Mouse (Mus musculus): ENCODE data around the gene Scrn3. TPM values are rescaled to one million over a fixed set of nuclear protein-coding genes. Genes with fewer than 3 reads are reported as not detected.
A peak's percentile ranks its signal among the peaks of the same experiment; 100 is the strongest.

Gene Scrn3
- polyA plus RNA-seq, 1 experiment from 2014 or later: 12.4 TPM

- Histone ChIP-seq H3K27ac (replicated peaks) (peak overlapping the region; percentile 78), H3K27me3 (ENCODE audit: low read depth, poor library complexity, severe bottlenecking) (peaks cover 95% of the 10 kb centered on the region), H3K9me3 (replicated peaks) (no peaks in the 10 kb centered on the region), H3K36me3 (no peaks in the 10 kb centered on the region), H3K4me1 (peaks cover 70% of the 10 kb centered on the region), H3K4me3 (peak overlapping the region; percentile 47)
- DNase-seq (ENCODE audit: low spot score): peak; percentile 91
- WGBS: under 1% methylated on average over 20 of the region's 20 CpGs
Measured at GRCm38 (mm10) chr2:73278131-73278854, 34.1 kb upstream of the Scrn3 start.

- Histone ChIP-seq H3K4me1 (peaks cover 64% of the 10 kb centered on the region), H3K27ac (replicated peaks) (peak overlapping the region; percentile 73), H3K9me3 (replicated peaks) (no peaks in the 10 kb centered on the region), H3K36me3 (no peaks in the 10 kb centered on the region), H3K27me3 (ENCODE audit: low read depth, poor library complexity, severe bottlenecking) (peaks cover 90% of the 10 kb centered on the region), H3K4me3 (peak overlapping the region; percentile 47)
- 1% methylated on average over 17 of the region's 17 CpGs for WGBS
- no peak for DNase-seq (ENCODE audit: low spot score)
Measured at GRCm38 (mm10) chr2:73278869-73279268, 33.5 kb upstream of the Scrn3 start.

GRCm38 (mm10) chr2:73279271-73280038 is 32.9 kb upstream of the Scrn3 start:
- Histone ChIP-seq H3K4me1 (peaks cover 59% of the 10 kb centered on the region), H3K4me3 (peak overlapping the region; percentile 47), H3K27ac (replicated peaks) (peak overlapping the region; percentile 73), H3K27me3 (ENCODE audit: low read depth, poor library complexity, severe bottlenecking) (peaks cover 84% of the 10 kb centered on the region), H3K9me3 (replicated peaks) (no peaks in the 10 kb centered on the region), H3K36me3 (no peaks in the 10 kb centered on the region)
- under 1% methylated on average over 31 of the region's 31 CpGs for WGBS
- DNase-seq (ENCODE audit: low spot score): peak; percentile 44

- peak; percentile 49 for DNase-seq (ENCODE audit: low spot score)
- H3K36me3 ChIP-seq: no peaks in the 10 kb centered on the region
- H3K27ac ChIP-seq (replicated peaks): 0 out of 2 replicates have a peak overlapping the region, but pooled peaks have one; percentile 19
- H3K27me3 ChIP-seq (ENCODE audit: low read depth, poor library complexity, severe bottlenecking): peaks cover 73% of the 10 kb centered on the region
- H3K4me1 ChIP-seq: peaks cover 54% of the 10 kb centered on the region
- no peaks in the 10 kb centered on the region for H3K9me3 ChIP-seq (replicated peaks)
- H3K4me3 ChIP-seq: peak overlapping the region; percentile 31
- under 1% methylated on average over 33 of the region's 33 CpGs for WGBS
Measured at GRCm38 (mm10) chr2:73280356-73281047, 31.9 kb upstream of the Scrn3 start.

- H3K27ac ChIP-seq (replicated peaks): no peak overlapping the region
- H3K27me3 ChIP-seq (ENCODE audit: low read depth, poor library complexity, severe bottlenecking): peaks cover 67% of the 10 kb centered on the region
- no peaks in the 10 kb centered on the region for H3K36me3 ChIP-seq
- WGBS: 8% methylated on average over 22 of the region's 22 CpGs
- peak overlapping the region; percentile 31 for H3K4me3 ChIP-seq
- H3K9me3 ChIP-seq (replicated peaks): no peaks in the 10 kb centered on the region
- DNase-seq (ENCODE audit: low spot score): peak; percentile 48
- H3K4me1 ChIP-seq: peaks cover 51% of the 10 kb centered on the region
Measured at GRCm38 (mm10) chr2:73281048-73281661, 31.2 kb upstream of the Scrn3 start.

DNA sequence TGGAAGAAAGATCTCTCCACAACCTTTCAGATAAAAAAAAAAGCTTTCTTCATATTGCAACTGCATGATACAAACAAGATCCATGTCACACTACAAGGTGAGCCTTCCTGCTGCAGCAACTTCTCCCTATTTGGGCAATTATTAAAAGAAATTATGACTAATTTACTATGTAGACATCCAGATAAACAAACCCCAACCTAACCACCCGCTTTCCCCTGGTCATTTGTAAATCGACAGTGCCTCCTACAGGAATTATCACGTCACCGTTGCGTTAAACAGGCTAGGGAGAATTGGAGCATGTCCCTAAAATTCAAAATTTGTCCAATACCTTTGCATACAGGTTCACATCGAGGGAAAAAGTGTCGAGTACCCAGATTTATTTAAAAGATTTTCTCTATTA is 30.7 kb upstream of the Scrn3 start:
- H3K36me3 ChIP-seq: no peaks in the 10 kb centered on the region
- H3K4me3 ChIP-seq: no peak overlapping the region
- H3K4me1 ChIP-seq: peaks cover 46% of the 10 kb centered on the region
- 8% methylated on average over 7 of the region's 7 CpGs for WGBS
- no peak overlapping the region for H3K27ac ChIP-seq (replicated peaks)
- no peak for DNase-seq (ENCODE audit: low spot score)
- H3K27me3 ChIP-seq (ENCODE audit: low read depth, poor library complexity, severe bottlenecking): peaks cover 61% of the 10 kb centered on the region
- no peaks in the 10 kb centered on the region for H3K9me3 ChIP-seq (replicated peaks)

GRCm38 (mm10) chr2:73285630-73286029 is 26.8 kb upstream of the Scrn3 start:
- Histone ChIP-seq H3K27me3 (ENCODE audit: low read depth, poor library complexity, severe bottlenecking) (peaks cover 22% of the 10 kb centered on the region), H3K36me3 (0 out of 2 replicates have a peak, but pooled peaks cover 6% of the 10 kb centered on the region), H3K4me1 (peaks cover 9% of the 10 kb centered on the region), H3K27ac (replicated peaks) (no peak overlapping the region), H3K9me3 (replicated peaks) (no peaks in the 10 kb centered on the region), H3K4me3 (no peak overlapping the region)
- 13% methylated on average over 2 of the region's 2 CpGs for WGBS
- peak; percentile 17 for DNase-seq (ENCODE audit: low spot score)

GRCm38 (mm10) chr2:73291130-73291529 is 21.3 kb upstream of the Scrn3 start:
- WGBS: 90% methylated on average over 4 of the region's 4 CpGs
- Histone ChIP-seq H3K9me3 (replicated peaks) (no peaks in the 10 kb centered on the region), H3K4me3 (no peak overlapping the region), H3K4me1 (no peaks in the 10 kb centered on the region), H3K36me3 (peaks cover 12% of the 10 kb centered on the region; the same call in 1 of the 2 replicates), H3K27ac (replicated peaks) (no peak overlapping the region), H3K27me3 (ENCODE audit: low read depth, poor library complexity, severe bottlenecking) (no peaks in the 10 kb centered on the region)
- no peak for DNase-seq (ENCODE audit: low spot score)

DNA sequence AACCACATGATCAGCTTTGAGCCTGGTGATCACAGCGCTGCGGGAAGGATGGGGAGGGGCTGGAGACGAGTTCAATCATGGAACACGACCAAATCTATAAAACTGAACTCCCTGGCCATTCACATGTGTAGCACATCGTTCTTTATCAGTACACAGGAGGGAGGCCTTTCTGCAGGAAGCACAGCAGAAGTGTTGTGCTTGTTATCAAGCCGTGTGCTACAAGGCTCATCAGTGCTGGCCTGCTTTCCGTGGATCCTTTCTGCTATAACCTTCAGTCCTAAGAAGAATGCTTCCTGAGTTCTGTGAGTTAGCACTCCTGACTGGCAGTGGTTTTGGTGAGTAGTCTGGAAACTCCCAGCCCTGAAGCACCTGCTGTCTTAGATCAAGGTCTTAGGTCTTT is 17.4 kb upstream of the Scrn3 start:
- 92% methylated on average over 7 of the region's 7 CpGs for WGBS
- H3K9me3 ChIP-seq (replicated peaks): no peaks in the 10 kb centered on the region
- H3K4me1 ChIP-seq: no peaks in the 10 kb centered on the region
- H3K27ac ChIP-seq (replicated peaks): no peak overlapping the region
- DNase-seq (ENCODE audit: low spot score): no peak
- H3K4me3 ChIP-seq: no peak overlapping the region
- no peaks in the 10 kb centered on the region for H3K27me3 ChIP-seq (ENCODE audit: low read depth, poor library complexity, severe bottlenecking)
- peaks cover 15% of the 10 kb centered on the region; the same call in 1 of the 2 replicates for H3K36me3 ChIP-seq

GRCm38 (mm10) chr2:73298154-73298553 is 14.2 kb upstream of the Scrn3 start:
- no peaks in the 10 kb centered on the region for H3K4me1 ChIP-seq
- H3K27ac ChIP-seq (replicated peaks): no peak overlapping the region
- H3K27me3 ChIP-seq (ENCODE audit: low read depth, poor library complexity, severe bottlenecking): no peaks in the 10 kb centered on the region
- no peak overlapping the region for H3K4me3 ChIP-seq
- WGBS: 86% methylated on average over 7 of the region's 7 CpGs
- DNase-seq (ENCODE audit: low spot score): no peak
- H3K36me3 ChIP-seq: peaks cover 16% of the 10 kb centered on the region
- no peaks in the 10 kb centered on the region for H3K9me3 ChIP-seq (replicated peaks)

DNA sequence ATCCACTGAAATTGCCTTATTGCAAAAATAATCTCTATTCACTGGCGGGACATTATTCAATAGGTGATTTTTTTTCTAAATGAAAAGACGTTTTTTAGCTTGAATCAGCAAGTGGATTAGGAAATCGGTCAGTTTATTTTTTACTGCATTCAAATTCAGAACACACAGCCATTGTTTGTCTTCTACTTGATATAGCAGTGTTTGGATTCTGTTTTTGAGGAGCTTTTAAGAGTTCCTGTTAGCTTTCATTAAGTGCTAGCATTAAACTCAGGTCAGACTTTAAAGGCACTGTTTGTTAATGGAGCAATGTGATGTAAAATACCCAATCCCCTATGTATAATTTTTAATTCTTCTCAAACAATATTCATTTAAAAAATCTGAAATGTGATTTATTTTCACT is 13.6 kb upstream of the Scrn3 start:
- H3K27ac ChIP-seq (replicated peaks): no peak overlapping the region
- WGBS: 85% methylated on average over 3 of the region's 3 CpGs

DNA sequence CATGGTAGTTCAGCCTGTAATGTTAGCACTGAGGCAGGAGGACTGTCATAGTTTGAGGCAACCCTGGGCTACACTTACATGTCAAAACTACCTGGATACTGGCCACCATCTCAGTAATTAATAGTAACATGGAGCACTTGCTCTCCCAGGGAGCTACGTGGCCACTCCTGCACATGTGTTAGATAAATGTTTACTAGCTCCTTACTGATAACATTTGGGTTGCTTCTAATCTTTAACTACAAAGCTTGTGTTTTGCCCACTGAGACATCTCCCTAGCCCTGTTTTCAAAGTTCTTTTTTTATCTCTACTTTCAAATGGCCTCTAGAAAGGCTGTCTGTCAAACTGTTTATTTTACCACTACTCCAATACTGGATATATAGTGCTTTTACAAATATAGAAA is 10.4 kb upstream of the Scrn3 start:
- WGBS: 100% methylated on average over 1 of the region's 1 CpGs
- H3K36me3 ChIP-seq: peaks cover 43% of the 10 kb centered on the region
- H3K4me3 ChIP-seq: no peak overlapping the region
- H3K4me1 ChIP-seq: no peaks in the 10 kb centered on the region
- no peak overlapping the region for H3K27ac ChIP-seq (replicated peaks)
- no peaks in the 10 kb centered on the region for H3K9me3 ChIP-seq (replicated peaks)
- H3K27me3 ChIP-seq (ENCODE audit: low read depth, poor library complexity, severe bottlenecking): no peaks in the 10 kb centered on the region
- DNase-seq (ENCODE audit: low spot score): no peak

More for the DNA sequence above, 13.6 kb upstream of the Scrn3 start:
- Histone ChIP-seq H3K36me3 (peaks cover 21% of the 10 kb centered on the region), H3K4me3 (no peak overlapping the region), H3K4me1 (no peaks in the 10 kb centered on the region), H3K27me3 (ENCODE audit: low read depth, poor library complexity, severe bottlenecking) (no peaks in the 10 kb centered on the region), H3K9me3 (replicated peaks) (no peaks in the 10 kb centered on the region)
- DNase-seq (ENCODE audit: low spot score): no peak

Measured in midbrain, embryonic 10.5 days (tissue).